Mouse (Mus musculus) liver, postnatal 0 days (tissue): ENCODE results near the gene Mtg2. TPM values are rescaled to one million over a fixed set of nuclear protein-coding genes. Genes with fewer than 3 reads are reported as not detected.
A peak's percentile ranks its signal among the peaks of the same experiment; 100 is the strongest.

ENCODE experiments used
- ATAC-seq: fragments of 200-750 bp; cut with Nextera tagmentation; 2 replicates; pipeline ENCODE4 v1.8.0; 2017; ENCODE audit warnings: mild to moderate bottlenecking, moderate library complexity
- DNase-seq: peaks from one replicate; pipeline ENCODE4 v3.0.0-alpha.2; 2016
- H3K27ac ChIP-seq: fragments of 300-500 bp; sonication (generic); 2 replicates; pipeline ENCODE4 v1.5.1; 2014; ENCODE audit warnings: antibody characterized with exemption, moderate library complexity, mild to moderate bottlenecking, low read depth
- H3K27me3 ChIP-seq: fragments of 300-500 bp; sonication (generic); 2 replicates; pipeline ENCODE4 v1.6.1; 2014; ENCODE audit warnings: low read length, control low read depth, mixed read lengths; ENCODE audit not compliant: insufficient read depth
- H3K36me3 ChIP-seq: fragments of 300-500 bp; sonication (generic); replicated peaks from 2 replicates; pipeline ENCODE4 v1.6.1; 2014; ENCODE audit warnings: mild to moderate bottlenecking, control low read depth, low read length, moderate library complexity, mixed read lengths; ENCODE audit not compliant: insufficient read depth
- H3K4me1 ChIP-seq: fragments of 300-500 bp; sonication (generic); 2 replicates; pipeline ENCODE4 v1.6.1; 2014; ENCODE audit warnings: antibody characterized with exemption, mild to moderate bottlenecking, control low read depth; ENCODE audit not compliant: insufficient read depth
- H3K4me2 ChIP-seq: fragments of 300-500 bp; sonication (generic); 2 replicates; pipeline ENCODE4 v1.6.1; 2014; ENCODE audit warnings: low read depth, mild to moderate bottlenecking, low read length, moderate library complexity, mixed read lengths
- H3K4me3 ChIP-seq: fragments of 300-500 bp; sonication (generic); 2 replicates; pipeline ENCODE4 v1.5.1; 2014; ENCODE audit warnings: low read depth, low read length
- H3K9ac ChIP-seq: fragments of 300-500 bp; sonication (generic); replicated peaks from 2 replicates; pipeline ENCODE4 v1.6.1; 2014; ENCODE audit warnings: mild to moderate bottlenecking, moderate library complexity
- H3K9me3 ChIP-seq: fragments of 300-500 bp; sonication (generic); 2 replicates; pipeline ENCODE4 v1.6.1; 2016; ENCODE audit warnings: mild to moderate bottlenecking, control low read depth, low read length, mixed read lengths
- CTCF ChIP-seq: sonication (generic); IDR thresholded peaks from 2 replicates; pipeline ENCODE4 v1.5.1; 2016; ENCODE audit warnings: antibody characterized with exemption, low read depth
- EP300 ChIP-seq: IDR thresholded peaks from 2 replicates; pipeline ENCODE4 v1.6.1; 2016; ENCODE audit warnings: antibody characterized with exemption, low read depth, mild to moderate bottlenecking
- WGBS: fragments of 180-500 bp; shearing (Covaris S2); extraction: QIAGEN DNeasy Blood & Tissue Kit; methylation state at CpG from one replicate; pipeline ENCODE4 v1.1.7; 2014; ENCODE audit not compliant: insufficient replicate concordance; 5-methylcytosine and 5-hydroxymethylcytosine counted together
- polyA plus RNA-seq: library from polyadenylated mRNA; unstranded; fragments of >200 nt; fragmentation: Nextera tagmentation; extraction: Ambion mirVana; gene quantifications from 2 replicates; pipeline ENCODE4 v1.2.1, GENCODE M21; 2015

Gene Mtg2
- polyA plus RNA-seq, 1 experiment from 2014 or later, result 9.8 TPM

DNA sequence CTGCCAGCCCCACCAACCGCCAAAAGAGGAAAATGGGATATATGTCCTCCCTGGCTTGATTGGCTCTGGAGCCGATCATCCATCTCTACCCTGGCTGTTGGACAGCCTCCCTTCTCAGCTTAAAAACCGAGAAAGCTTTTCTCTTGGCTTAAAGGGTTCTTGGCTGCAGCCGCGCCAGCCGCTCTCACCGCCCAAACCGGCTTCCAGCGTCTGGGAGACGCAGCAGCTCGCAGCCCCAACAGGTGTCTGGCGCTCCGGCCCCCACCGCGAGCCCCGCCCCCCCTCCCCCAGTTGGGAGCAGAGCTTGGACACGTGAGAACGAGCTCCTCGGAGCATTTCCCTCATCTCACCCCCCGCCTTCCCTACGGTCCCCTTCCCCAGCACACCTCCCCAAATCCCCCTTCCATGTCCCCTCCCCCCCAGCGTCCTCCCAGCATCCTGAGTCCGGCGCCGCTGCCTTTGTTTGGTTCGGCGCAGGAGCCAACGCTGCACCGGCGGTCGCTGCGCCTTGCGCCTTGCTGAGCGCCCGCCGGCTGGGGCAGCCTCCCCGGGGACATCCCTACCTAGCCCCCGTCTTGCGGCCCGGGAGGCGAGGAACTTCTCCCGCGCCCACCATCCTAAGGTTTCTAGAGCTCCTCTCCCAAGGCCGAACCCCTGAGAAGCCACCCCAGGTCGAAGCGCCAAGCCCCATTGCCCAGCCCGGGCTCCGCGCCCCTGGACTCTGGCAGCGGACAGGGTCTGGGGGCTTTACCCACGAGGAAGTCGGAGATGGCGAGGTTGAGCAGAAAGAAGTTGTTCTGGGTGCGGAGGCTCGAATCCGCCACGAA, 33.0 kb downstream of the Mtg2 start:
- no peak for ATAC-seq
- no peaks in the 10 kb centered on the region for H3K9me3 ChIP-seq
- 2% methylated on average over 55 of the region's 57 CpGs for WGBS
- peaks cover 15% of the 10 kb centered on the region for H3K4me1 ChIP-seq
- H3K27me3 ChIP-seq, result peaks cover 70% of the 10 kb centered on the region
- no peak for DNase-seq
- H3K4me3 ChIP-seq, result peak overlapping the region; percentile 53
- H3K4me2 ChIP-seq, result peak overlapping the region; percentile 78
- TF ChIP-seq CTCF (no peak), EP300 (no peak)
- H3K36me3 ChIP-seq, result no peaks in the 10 kb centered on the region
- no peak overlapping the region for H3K9ac ChIP-seq
- no peak overlapping the region for H3K27ac ChIP-seq

DNA sequence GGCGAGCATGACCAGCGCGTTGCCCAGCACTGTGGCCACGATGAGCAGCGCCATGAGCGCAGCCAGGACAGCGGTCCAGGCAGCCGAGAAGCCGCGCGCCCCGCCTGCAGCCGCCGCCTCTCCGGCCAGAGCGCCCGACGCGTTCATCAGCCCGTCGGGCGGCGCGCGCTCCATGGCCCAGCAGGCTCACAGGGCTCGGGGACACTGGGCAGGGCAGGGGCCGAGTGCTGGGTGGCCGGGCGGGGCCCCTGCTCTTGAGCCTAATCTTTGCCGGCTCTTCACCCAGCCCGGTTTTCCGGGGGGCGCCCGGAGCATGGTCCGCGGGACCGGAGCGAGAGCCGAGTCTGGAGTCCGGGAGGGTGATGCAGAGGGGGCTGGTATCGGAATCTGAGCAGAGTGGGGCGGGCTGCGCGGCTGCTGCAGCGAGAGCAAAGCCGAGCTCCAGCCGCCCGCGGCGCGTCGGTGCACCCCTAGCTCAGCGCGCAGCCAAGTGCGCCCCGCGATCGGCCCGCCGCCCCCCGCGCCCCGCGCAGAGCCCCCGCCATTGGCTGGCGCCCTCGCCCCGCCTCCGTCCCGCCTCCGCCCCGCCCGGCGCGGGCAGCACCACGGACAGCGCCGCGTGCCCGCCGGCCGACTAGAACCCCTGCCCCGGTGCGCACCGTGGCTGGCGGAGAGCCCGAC, 33.7 kb downstream of the Mtg2 start, which contains the start of gene Hrh3:
Gene Hrh3, minus strand, starts transcription at position 511 of the 681 bp plus-strand sequence.
- Histone ChIP-seq H3K27ac (no peak within 1 kb of the TSS), H3K27me3 (peaks cover 63% of the 10 kb centered on the region), H3K9ac (no peak within 1 kb of the TSS), H3K36me3 (no peaks in the 10 kb centered on the region), H3K9me3 (no peaks in the 10 kb centered on the region), H3K4me1 (peaks cover 15% of the 10 kb centered on the region), H3K4me3 (peak within 1 kb of the TSS; percentile 53), H3K4me2 (peak within 1 kb of the TSS; percentile 78)
- TF ChIP-seq CTCF (no peak), EP300 (no peak)
- peak; percentile 83 for ATAC-seq
- WGBS, result 2% methylated on average over 60 of the region's 87 CpGs
- peak; percentile 80 for DNase-seq

DNA sequence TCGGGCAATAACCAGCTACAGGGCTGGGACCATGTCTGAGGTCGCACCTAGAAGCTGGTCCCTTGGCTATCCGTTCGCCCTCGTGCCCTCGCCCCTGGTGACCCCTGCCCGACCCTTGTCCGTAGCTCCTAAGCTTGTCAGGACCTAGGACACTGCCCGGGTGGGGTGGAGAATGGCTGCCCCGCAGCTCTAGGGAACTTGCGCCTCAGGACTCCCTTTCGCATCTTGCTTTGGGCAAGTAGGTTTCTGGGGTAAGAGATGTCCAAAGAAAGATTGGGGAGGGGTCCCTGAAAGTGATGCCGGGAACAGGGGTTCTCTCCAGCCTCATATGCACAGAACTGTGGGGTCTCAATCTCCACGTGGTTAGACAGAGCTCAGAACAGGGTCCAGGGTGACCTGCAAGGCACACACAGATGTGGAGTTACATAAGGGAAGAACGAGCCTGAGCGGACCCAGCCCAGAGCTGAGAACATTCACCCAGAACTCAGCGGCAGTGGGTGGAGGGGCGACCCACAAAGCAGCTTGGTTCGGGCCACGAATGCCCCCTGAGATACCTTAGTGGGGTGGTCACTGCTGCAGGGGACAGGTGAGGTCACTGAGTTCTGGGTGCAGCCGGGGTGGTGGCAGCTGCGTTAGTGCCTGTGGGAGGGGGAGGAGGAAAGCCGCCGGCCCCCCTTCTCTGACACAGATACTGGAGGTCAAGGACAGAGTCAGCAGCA, 34.4 kb downstream of the Mtg2 start:
- WGBS, result 8% methylated on average over 23 of the region's 24 CpGs
- Histone ChIP-seq H3K4me3 (peak overlapping the region; percentile 53; the same call in 1 of the 2 replicates), H3K27ac (no peak overlapping the region), H3K9me3 (no peaks in the 10 kb centered on the region), H3K9ac (no peak overlapping the region), H3K4me1 (peaks cover 12% of the 10 kb centered on the region), H3K27me3 (peaks cover 60% of the 10 kb centered on the region), H3K4me2 (peak overlapping the region; percentile 78), H3K36me3 (no peaks in the 10 kb centered on the region)
- DNase-seq, result no peak
- TF ChIP-seq CTCF (no peak), EP300 (no peak)
- ATAC-seq, result no peak; the same call in 1 of the 2 replicates

DNA sequence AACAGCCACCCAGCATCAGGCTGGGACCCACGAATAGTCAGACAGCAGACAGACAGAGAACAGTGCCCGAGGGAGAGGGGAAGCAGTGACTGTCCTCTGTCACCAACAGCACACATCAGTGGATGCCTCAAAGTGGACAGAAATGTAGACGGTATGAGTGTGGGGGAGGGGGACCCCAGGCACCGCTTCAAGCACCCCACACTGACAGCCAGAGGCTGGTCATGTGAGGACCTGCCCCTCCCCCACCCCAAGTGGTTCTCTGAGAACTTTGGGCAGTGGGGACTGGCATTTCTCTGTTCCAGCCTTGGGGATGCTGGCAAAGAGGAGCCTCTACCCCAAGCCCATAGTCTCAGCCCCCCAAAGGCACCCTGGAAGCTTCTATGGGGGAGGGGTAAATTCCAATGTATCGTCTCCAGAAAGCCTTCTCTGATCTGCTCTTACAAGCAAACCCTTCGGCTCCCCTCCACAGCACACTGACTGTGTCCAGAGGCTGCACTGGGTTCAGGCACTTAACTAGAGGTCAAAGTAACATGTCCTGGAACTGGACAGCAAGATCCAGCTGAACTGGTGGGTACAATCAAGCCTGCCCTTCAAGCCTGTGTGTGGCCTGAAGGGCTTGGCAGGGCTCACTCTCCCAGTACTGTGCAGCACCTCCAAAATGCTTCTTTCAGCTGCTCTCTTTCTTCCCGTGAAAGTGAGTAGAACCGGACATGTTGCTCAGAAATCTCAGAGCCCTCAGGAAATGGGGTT, 35.2 kb downstream of the Mtg2 start:
- H3K4me2 ChIP-seq, result no peak overlapping the region
- ATAC-seq (no peak), DNase-seq (no peak)
- no peak overlapping the region for H3K9ac ChIP-seq
- TF ChIP-seq EP300, result no peak
- no peak for TF ChIP-seq CTCF
- no peaks in the 10 kb centered on the region for H3K9me3 ChIP-seq
- H3K36me3 ChIP-seq, result no peaks in the 10 kb centered on the region
- WGBS, result 36% methylated on average over 8 of the region's 8 CpGs
- no peak overlapping the region for H3K4me3 ChIP-seq
- H3K4me1 ChIP-seq, result peaks cover 12% of the 10 kb centered on the region
- H3K27ac ChIP-seq, result no peak overlapping the region
- peaks cover 56% of the 10 kb centered on the region for H3K27me3 ChIP-seq

DNA sequence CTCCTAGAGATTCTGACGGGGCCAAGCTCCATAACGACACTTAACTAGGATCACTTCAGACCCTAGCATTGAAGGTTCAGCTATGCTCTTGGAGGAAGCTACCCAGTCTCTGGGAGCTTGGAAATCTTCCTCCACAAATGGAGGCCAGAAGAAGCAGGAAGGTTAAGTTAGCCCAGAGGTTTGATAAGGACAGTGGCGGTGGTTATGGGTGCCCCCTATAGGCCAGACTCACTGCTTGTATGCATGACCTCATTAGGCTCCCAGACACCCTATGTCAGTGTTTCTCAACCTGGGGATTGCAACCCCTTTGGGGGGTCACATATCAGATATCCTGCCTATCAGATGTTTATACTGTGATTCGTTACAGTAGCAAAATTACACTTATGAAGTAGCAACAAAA, 36.7 kb downstream of the Mtg2 start:
- DNase-seq (no peak), ATAC-seq (no peak)
- WGBS, result 49% methylated on average over 4 of the region's 4 CpGs
- Histone ChIP-seq H3K9me3 (no peaks in the 10 kb centered on the region), H3K27ac (no peak overlapping the region), H3K9ac (no peak overlapping the region), H3K4me2 (no peak overlapping the region), H3K36me3 (no peaks in the 10 kb centered on the region), H3K27me3 (peaks cover 41% of the 10 kb centered on the region), H3K4me1 (peaks cover 12% of the 10 kb centered on the region), H3K4me3 (no peak overlapping the region)
- TF ChIP-seq EP300 (no peak), CTCF (peak; percentile 53)
